Mouse (Mus musculus) heart, postnatal 10 days (tissue): Measurements from ENCODE around the gene Klre1. TPM values are rescaled to one million over a fixed set of nuclear protein-coding genes. Genes with fewer than 3 reads are reported as not detected.
A peak's percentile ranks its signal among the peaks of the same experiment; 100 is the strongest.
"Not testable (repeated sequence)": the region's sequence is repeated elsewhere in the genome, so short reads cannot be mapped to it uniquely, and the experiment has no call there.

Source experiments
- DNase-seq, 2 experiments: peaks; one replicate each; pipeline ENCODE4 v3.0.0; 2021
- intact Hi-C: fragments of 180-260 bp; cut with DNase I; formaldehyde crosslinking; loops from one replicate; pipeline ENCODE4 v1.15.1; 2025
- total RNA-seq, 2 experiments: library from RNA; stranded (reverse); gene quantifications; 2 replicates each; pipeline ENCODE4 v1.2.3; 2021

The Klre1 gene
- total RNA-seq, 2 experiments from 2014 or later: not detected

GRCm38 (mm10) chr6:129575315-129575714, 2.4 kb upstream of the Klre1 start:
- DNase-seq: peak; percentile 6 to 20
- intact Hi-C loops: loop anchor here (2.0 kb wide), 1 partner anchor 1775 kb away; no protein-coding TSS in a partner anchor

GRCm38 (mm10) chr6:129581274-129581673, 3.6 kb downstream of the Klre1 start:
- intact Hi-C loops: no loop called here
- DNase-seq: no peak

GRCm38 (mm10) chr6:129581896-129582295, 4.2 kb downstream of the Klre1 start:
- intact Hi-C loops: no loop called here
- DNase-seq: no peak

- intact Hi-C loops: no loop called here
- DNase-seq: no peak
Observed at GRCm38 (mm10) chr6:129583014-129583413, 5.3 kb downstream of the Klre1 start.

GRCm38 (mm10) chr6:129591508-129591907, 13.8 kb downstream of the Klre1 start, which contains the start of gene Klrd1:
Gene Klrd1 (plus strand): TSS chr6:129591782.
- intact Hi-C loops: no loop called here
- DNase-seq: no peak

GRCm38 (mm10) chr6:129608372-129608771, 30.7 kb downstream of the Klre1 start:
- intact Hi-C loops: no loop called here
- DNase-seq: no peak

GRCm38 (mm10) chr6:129623735-129624134, 46.0 kb downstream of the Klre1 start, which contains the start of gene Klrk1:
Gene Klrk1 (minus strand): TSS chr6:129623864.
- intact Hi-C loops: no loop called here
- DNase-seq: no peak

GRCm38 (mm10) chr6:129631046-129631445, 53.3 kb downstream of the Klre1 start:
- intact Hi-C loops, DNase-seq: not testable (repeated sequence)

Other genes starting within 250 kb of the Klre1 start
- gene 4922502D21Rik, start 246.1 kb upstream of the Klre1 start, total RNA-seq: not detected
- under 1 TPM; 0.19 to 0.74 TPM for gene Clec12a, start 235.2 kb upstream of the Klre1 start, total RNA-seq
- gene Clec12b, start 192.0 kb upstream of the Klre1 start, total RNA-seq: not detected
- 1 to 10 TPM in 1 of 2 experiments, under 1 TPM in 1; 0.97 to 1.4 TPM for gene Clec1b, start 180.6 kb upstream of the Klre1 start, total RNA-seq
- gene Clec9a, start 169.0 kb upstream of the Klre1 start, total RNA-seq: under 1 TPM; 0.19 to 0.47 TPM
- 10 to 100 TPM; 16.3 to 16.7 TPM for gene Clec1a, start 125.9 kb upstream of the Klre1 start, total RNA-seq
- under 1 TPM; 0.07 to 0.17 TPM for gene Olr1, start 70.7 kb upstream of the Klre1 start, total RNA-seq
- gene Tmem52b, start 65.3 kb upstream of the Klre1 start, total RNA-seq: not detected
- gene Gabarapl1, start 44.7 kb upstream of the Klre1 start, total RNA-seq: 10 to 100 TPM; 62.1 to 72.6 TPM
- not detected for gene Klrd1, start 13.9 kb downstream of the Klre1 start, total RNA-seq
- not detected for gene Klrk1, start 46.0 kb downstream of the Klre1 start, total RNA-seq
- gene Klrc3, start 65.4 kb downstream of the Klre1 start, total RNA-seq: not detected
- not detected for gene Klrc2, start 82.8 kb downstream of the Klre1 start, total RNA-seq
- not detected for gene Klrc1, start 101.1 kb downstream of the Klre1 start, total RNA-seq
- not detected for gene Klri1, start 139.2 kb downstream of the Klre1 start, total RNA-seq
- gene Klri2, start 162.6 kb downstream of the Klre1 start, total RNA-seq: not detected
- gene Gm156, start 206.4 kb downstream of the Klre1 start, total RNA-seq: not detected